Mouse (Mus musculus): ENCODE measurements around the gene Srebf1.
A peak's percentile ranks its signal among the peaks of the same experiment; 100 is the strongest.

The Srebf1 gene

DNA sequence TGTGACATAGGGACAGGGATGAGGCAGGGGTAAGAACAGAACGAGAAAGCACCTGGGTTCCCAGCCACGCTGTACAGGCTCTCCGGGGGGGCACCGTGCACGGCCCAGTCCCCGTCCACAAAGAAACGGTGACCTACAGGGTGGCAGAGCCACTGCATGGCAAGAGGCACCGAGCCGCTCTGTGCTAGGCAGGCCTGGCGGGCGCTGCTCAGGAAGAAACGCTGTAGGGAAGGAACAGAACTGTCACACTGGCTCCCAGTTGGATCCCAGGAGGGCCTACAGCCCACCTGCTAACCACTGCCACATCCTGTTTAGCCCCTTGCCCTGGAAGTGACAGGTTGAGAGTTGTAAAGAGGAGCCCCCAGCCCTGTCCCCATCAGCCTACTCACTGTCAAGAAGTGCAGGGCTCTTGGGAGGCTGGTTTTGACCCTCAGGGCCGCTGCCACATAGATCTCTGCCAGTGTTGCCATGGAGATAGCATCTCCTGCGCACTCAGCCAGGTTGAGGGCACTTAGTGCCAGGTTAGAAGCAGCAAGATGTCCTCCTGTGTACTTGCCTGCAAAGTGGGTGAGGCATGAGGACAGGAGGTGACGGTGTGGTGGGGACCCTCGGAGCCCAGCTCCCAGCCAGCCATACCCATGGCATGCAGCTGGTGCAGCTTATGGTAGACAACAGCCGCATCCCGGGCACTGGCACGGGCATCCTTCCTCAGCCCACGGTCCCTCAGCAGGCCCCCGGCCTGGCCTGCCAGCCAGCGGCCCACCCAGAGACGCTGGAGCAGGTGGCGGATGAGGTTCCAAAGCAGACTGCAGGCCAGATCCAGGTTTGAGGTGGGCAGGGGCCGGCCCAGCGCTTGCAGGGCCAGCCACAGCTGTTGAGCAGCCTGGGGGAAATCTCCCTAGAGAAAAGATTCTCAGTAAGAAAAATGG is 19.4 kb downstream of the Srebf1 start:
- DNase-seq, result no peak

DNA sequence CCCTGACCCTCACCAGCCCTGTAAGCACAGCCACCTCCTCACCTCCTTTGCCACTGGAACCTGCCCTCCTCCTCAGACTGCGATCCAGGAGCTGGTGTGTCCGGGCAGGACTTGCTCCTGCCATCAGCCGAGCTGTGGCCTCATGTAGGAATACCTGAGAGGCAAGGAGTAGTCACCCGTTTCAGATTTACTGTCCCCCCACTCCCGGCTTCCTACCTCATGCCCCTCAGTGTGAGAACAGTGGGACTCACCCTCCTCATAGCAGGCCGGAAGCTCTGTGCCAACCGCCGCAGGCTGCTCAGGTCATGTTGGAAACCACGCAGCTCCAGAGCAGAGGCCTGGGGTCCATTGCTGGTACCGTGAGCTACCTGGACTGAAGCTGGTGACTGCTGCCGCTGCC is 22.0 kb downstream of the Srebf1 start:
- no peak for DNase-seq

DNA sequence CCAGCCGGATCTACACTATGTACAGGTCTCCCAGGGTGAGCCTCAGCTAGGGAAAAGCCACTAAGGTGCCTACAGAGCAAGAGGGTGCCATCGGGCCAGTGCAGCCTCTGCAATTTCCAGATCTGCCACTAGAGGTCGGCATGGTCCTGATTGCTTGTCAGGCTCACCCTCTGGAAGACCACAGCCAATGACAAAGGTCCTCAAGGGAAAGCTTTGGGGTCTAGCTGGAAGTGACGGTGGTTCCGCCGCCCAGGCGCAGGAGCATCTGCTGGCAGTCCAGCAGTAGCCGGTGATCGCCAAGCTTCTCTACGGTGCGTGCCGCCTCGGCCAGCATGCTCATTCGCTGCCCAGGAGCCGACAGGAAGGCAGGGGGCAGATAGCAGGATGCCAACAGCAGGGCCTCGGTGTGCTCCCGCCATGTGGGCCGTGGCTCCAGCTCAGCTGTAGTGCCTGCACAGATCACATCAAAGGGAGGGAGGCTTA is 22.6 kb downstream of the Srebf1 start:
- peak; percentile 96 for DNase-seq

DNA sequence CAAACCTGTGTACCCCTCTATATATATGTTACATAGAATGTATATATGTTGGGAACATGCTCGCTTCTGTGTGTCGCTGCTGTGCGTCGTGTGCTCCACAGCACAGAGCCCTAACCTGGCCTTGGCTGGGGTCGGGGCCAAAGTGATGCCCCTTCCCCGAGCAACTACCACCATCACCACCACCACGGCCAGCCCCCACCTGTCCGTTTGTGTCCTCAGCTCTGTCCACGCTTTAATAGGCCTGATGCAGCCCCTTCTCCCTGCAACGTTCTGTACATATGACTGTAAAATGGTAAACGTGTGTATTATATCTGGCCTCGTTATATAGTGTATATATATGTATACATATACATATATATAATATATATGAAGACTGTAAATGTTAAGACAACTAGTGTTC is 23.7 kb downstream of the Srebf1 start:
- no peak for DNase-seq

- DNase-seq, result no peak
Measured at GRCm38 (mm10) chr11:60197998-60198619, 24.3 kb downstream of the Srebf1 start.

DNA sequence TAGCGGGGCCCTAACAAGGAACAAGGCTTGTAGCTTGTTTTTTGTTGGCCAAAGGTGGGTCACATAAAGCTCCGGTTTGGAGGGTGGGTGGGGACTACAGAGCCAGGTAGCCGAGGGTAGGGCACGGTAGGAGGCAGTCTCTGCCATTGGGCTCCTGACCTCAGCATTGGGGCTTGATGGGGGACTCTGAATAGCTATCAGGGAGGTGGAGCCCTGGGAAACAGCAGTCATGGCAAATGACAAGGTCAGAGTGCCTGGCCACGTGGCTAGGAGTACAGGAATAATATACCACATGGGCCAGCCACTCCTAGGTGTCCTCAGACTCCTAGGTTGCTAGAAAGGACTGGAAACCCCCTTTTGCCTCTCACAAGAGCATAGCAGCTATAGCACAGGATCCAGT is 26.0 kb downstream of the Srebf1 start:
- DNase-seq, result no peak

DNA sequence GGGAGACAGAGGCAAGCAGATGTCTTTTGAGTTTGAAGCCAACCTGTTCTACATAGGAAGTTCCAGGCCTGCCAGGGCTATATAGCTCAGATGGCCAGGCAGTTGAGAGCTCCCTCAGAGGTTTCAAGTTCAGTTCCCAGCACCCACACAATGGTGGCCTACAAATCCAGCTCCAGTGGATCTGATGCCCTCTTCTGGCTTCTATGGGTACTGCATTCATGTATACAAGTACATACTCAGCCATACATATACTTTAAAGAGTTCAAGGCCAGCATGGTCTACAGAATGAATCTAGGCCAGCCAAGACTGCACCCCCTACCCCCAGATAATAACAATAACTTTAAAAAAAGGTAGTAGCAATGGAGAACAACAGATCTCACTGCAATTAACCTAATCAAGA is 27.3 kb downstream of the Srebf1 start:
- DNase-seq, result no peak

DNA sequence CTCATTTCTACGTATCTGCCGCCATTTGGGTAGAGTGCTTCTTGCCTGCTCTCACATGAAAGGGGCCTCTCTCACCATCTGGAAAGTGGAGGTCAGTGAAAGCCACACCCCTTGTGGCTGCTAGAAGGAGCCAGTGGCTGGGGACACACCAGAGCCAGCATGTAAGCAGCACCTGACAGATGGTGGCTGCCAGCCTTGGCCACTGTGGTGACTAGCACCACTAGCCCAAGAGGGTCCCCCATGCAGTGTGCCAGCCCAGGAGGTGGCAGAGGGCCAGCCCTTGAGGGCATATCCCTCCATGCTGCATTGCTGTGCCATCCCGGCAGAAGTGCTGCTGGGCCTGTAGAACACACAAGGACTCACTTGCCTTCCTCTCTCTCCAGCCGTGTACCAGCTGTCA is 28.8 kb downstream of the Srebf1 start:
- DNase-seq, result no peak

DNA sequence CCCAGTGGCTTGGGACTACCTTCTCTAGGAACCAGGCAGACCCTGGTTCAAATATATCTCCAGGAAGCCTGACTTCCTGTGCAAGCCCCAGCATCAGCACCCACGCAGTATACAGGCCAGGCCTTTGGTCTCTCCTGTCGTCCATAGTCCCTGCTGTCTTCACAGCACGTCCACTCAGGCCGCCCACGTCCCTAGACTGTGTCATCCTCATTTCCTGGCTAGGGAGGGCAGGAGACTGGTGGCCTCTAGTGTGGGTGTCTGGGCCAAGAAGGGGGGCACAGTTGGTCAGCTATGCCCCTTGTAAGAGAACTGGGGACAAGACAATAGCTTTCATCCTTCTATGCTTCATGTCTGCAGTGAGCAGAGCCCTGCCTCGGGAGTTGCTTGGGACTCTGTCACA is 29.8 kb downstream of the Srebf1 start:
- DNase-seq, result no peak

- DNase-seq, result no peak
Measured at GRCm38 (mm10) chr11:60190055-60190641, 32.2 kb downstream of the Srebf1 start.

DNA sequence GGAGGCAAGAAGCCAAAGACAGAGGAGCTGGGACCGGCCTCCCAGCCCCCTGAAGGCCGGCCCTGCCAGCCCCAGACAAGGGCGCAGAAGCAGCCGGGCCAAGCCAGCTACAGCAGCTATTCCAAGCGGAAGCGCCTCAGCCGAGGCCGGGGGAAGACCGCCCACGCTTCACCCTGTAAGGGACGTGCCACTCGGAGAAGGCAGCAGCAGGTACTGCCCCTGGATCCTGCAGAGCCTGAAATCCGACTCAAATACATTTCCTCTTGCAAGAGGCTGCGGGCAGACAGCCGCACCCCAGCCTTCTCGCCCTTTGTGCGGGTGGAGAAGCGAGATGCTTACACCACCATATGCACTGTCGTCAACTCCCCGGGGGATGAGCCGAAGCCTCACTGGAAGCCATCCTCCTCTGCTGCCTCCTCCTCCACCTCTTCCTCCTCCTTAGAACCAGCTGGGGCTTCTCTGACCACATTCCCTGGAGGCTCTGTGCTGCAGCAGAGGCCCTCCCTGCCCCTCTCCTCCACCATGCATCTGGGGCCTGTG is 32.8 kb downstream of the Srebf1 start:
- no peak for DNase-seq

GRCm38 (mm10) chr11:60188275-60188853 is 34.0 kb downstream of the Srebf1 start:
- no peak for DNase-seq

GRCm38 (mm10) chr11:60187070-60187469 is 35.3 kb downstream of the Srebf1 start:
- no peak for DNase-seq

- no peak for DNase-seq
Measured at GRCm38 (mm10) chr11:60185396-60186231, 36.8 kb downstream of the Srebf1 start.

- DNase-seq, result no peak
Measured at GRCm38 (mm10) chr11:60184346-60185325, 37.7 kb downstream of the Srebf1 start.

- DNase-seq, result no peak
Measured at GRCm38 (mm10) chr11:60182741-60183140, 39.6 kb downstream of the Srebf1 start.

GRCm38 (mm10) chr11:60182116-60182670 is 40.2 kb downstream of the Srebf1 start:
- DNase-seq, result no peak

- DNase-seq, result no peak
Measured at GRCm38 (mm10) chr11:60178506-60178905, 43.9 kb downstream of the Srebf1 start.

GRCm38 (mm10) chr11:60178005-60178404 is 44.4 kb downstream of the Srebf1 start:
- DNase-seq, result no peak

DNA sequence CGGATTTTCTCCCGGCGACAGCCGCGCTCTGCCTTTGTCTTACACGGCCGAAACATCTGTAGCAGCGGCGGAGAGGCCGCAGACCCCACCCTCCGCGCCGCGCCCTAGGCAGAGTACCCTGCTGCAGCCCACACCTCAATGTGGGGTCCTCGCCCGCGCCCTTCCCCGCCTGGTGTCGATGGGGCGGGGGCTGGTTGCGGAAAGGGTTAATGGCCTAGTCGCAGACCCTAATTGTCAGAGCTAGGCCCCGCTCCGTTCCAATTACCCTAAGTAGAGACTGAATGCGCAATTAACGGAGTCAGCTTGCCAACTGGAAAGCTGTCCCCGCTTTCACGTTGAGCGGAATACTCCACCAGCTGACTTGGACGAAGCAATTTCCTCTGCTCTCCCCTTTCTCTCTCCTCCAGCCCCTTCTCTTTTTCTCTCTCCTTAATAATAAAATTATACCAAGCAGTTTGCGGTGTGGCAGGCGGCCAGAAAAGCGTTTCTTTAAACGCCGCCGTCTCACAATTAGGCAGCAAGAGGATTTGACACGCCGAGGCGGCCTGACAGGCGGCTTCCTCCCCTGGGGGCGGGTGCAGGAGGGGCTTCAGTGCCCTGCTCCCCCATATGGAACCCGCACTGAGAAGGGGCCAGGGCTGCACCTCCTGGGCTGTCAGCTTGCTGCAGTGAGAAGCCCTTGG is 45.3 kb downstream of the Srebf1 start:
- peak; percentile 80 for DNase-seq

Data from right cerebral cortex, postnatal 4 days (tissue).